Comparison of ENCODE assay signal across 7 mouse cellular contexts in genomic region chr17:27707954-27708661, GRCm38 (mm10). TPM values are rescaled to one million over a fixed set of nuclear protein-coding genes. Genes with fewer than 3 reads are reported as not detected.
DNase-seq lines count a peak whose midpoint lies in the region; ATAC-seq and TF ChIP-seq lines count a peak whose summit lies in the region.

No protein-coding gene starts in this region.

- peak overlapping the region; percentile 28 for H3K4me3 ChIP-seq in forebrain, embryonic 15.5 days
- H3K4me3 ChIP-seq in hindbrain, embryonic 12.5 days = peak overlapping the region; percentile 27
- H3K4me3 ChIP-seq in limb, embryonic 15.5 days = peak overlapping the region; percentile 33
- H3K4me3 ChIP-seq in midbrain, postnatal 0 days (ENCODE audit: low read depth, low read length) = no peak overlapping the region

- H3K4me1 ChIP-seq in forebrain, embryonic 15.5 days = peaks cover 11% of the 10 kb centered on the region
- H3K4me1 ChIP-seq in hindbrain, embryonic 12.5 days = peaks cover 8% of the 10 kb centered on the region; the same call in 1 of the 2 replicates
- peaks cover 28% of the 10 kb centered on the region for H3K4me1 ChIP-seq in limb, embryonic 15.5 days
- H3K4me1 ChIP-seq in midbrain, postnatal 0 days (ENCODE audit: insufficient read depth, low read length) = no peaks in the 10 kb centered on the region

- DNase-seq in MN1 (ENCODE audit: low spot score) = peak; percentile 35
- peak; percentile 95 for DNase-seq in adrenal gland, postnatal 14 days
- DNase-seq in midbrain, postnatal 0 days (ENCODE audit: low spot score) = peak; percentile 86
- DNase-seq in thymus, postnatal 10 days (ENCODE audit: low spot score in 2 of 2) = peak; percentile 40 to 60

- no peaks in the 10 kb centered on the region for H3K9me3 ChIP-seq in forebrain, embryonic 15.5 days
- H3K9me3 ChIP-seq in hindbrain, embryonic 12.5 days (replicated peaks) = no peaks in the 10 kb centered on the region
- no peaks in the 10 kb centered on the region for H3K9me3 ChIP-seq in limb, embryonic 15.5 days
- no peaks in the 10 kb centered on the region for H3K9me3 ChIP-seq in midbrain, postnatal 0 days (ENCODE audit: low read length)

- H3K4me2 ChIP-seq in forebrain, embryonic 15.5 days (replicated peaks) = peak overlapping the region; percentile 42
- H3K4me2 ChIP-seq in hindbrain, embryonic 12.5 days (replicated peaks) = peak overlapping the region; percentile 53
- H3K4me2 ChIP-seq in limb, embryonic 15.5 days = peak overlapping the region; percentile 56
- peak overlapping the region; percentile 15 for H3K4me2 ChIP-seq in midbrain, postnatal 0 days (ENCODE audit: low read depth, low read length, poor library complexity, severe bottlenecking)

- H3K27ac ChIP-seq in forebrain, embryonic 15.5 days (replicated peaks) = no peak overlapping the region
- H3K27ac ChIP-seq in hindbrain, embryonic 12.5 days = no peak overlapping the region
- H3K27ac ChIP-seq in limb, embryonic 15.5 days = peak overlapping the region; percentile 72; the same call in 1 of the 2 replicates
- H3K27ac ChIP-seq in midbrain, postnatal 0 days (ENCODE audit: low read depth, low read length) = no peak overlapping the region

- WGBS in forebrain, embryonic 15.5 days = 4% methylated on average over 25 of the region's 25 CpGs
- 10% methylated on average over 25 of the region's 25 CpGs for WGBS in hindbrain, embryonic 12.5 days
- 5% methylated on average over 24 of the region's 25 CpGs for WGBS in limb, embryonic 15.5 days
- WGBS in midbrain, postnatal 0 days = 8% methylated on average over 25 of the region's 25 CpGs

- 0 out of 2 replicates have a peak, but pooled peaks cover 5% of the 10 kb centered on the region for H3K27me3 ChIP-seq in forebrain, embryonic 15.5 days
- H3K27me3 ChIP-seq in hindbrain, embryonic 12.5 days = peaks cover 30% of the 10 kb centered on the region
- H3K27me3 ChIP-seq in limb, embryonic 15.5 days = peaks cover 10% of the 10 kb centered on the region; the same call in 1 of the 2 replicates
- H3K27me3 ChIP-seq in midbrain, postnatal 0 days (ENCODE audit: insufficient read depth, low read length) = no peaks in the 10 kb centered on the region

- H3K9ac ChIP-seq in forebrain, embryonic 15.5 days (replicated peaks) = peak overlapping the region; percentile 10; the same call in 1 of the 2 replicates
- 0 out of 2 replicates have a peak overlapping the region, but pooled peaks have one; percentile 4 for H3K9ac ChIP-seq in hindbrain, embryonic 12.5 days
- H3K9ac ChIP-seq in limb, embryonic 15.5 days = peak overlapping the region; percentile 31; the same call in 1 of the 2 replicates
- H3K9ac ChIP-seq in midbrain, postnatal 0 days (replicated peaks; ENCODE audit: low read length, poor library complexity, severe bottlenecking) = no peak overlapping the region

- peak; percentile 83 for ATAC-seq in forebrain, embryonic 15.5 days (replicated peaks)
- peak; percentile 91 for ATAC-seq in hindbrain, embryonic 12.5 days (ENCODE audit: low FRiP score)
- ATAC-seq in limb, embryonic 15.5 days (ENCODE audit: insufficient number of reproducible peaks, low FRiP score, low TSS enrichment, low read depth) = peak; percentile 88
- ATAC-seq in midbrain, postnatal 0 days (ENCODE audit: low FRiP score) = peak; percentile 62

- no peaks in the 10 kb centered on the region for H3K36me3 ChIP-seq in forebrain, embryonic 15.5 days
- no peaks in the 10 kb centered on the region for H3K36me3 ChIP-seq in hindbrain, embryonic 12.5 days
- H3K36me3 ChIP-seq in limb, embryonic 15.5 days = no peaks in the 10 kb centered on the region
- peaks cover 10% of the 10 kb centered on the region for H3K36me3 ChIP-seq in midbrain, postnatal 0 days (ENCODE audit: insufficient read depth, low read length)

- 0 out of 2 replicates have a peak, but pooled peaks have one; percentile 15 for TF ChIP-seq CTCF in midbrain, postnatal 0 days (IDR thresholded peaks at IDR 0.05)

RNA-seq across cellular contexts. Expression of gene Spdef, which starts 20.6 kb away (rescaled TPM):
- not detected in 2 replicates for total RNA-seq in adrenal gland, postnatal 14 days (2021)
- polyA plus RNA-seq in forebrain, embryonic 15.5 days (2015; fragmentation: Nextera tagmentation; extraction: Ambion mirVana) = 0.49 and 0.51 TPM in 2 replicates
- 0.35 and 0.48 TPM in 2 replicates for polyA plus RNA-seq in hindbrain, embryonic 12.5 days (2016; fragmentation: Nextera tagmentation; extraction: Ambion mirVana)
- 0.12 TPM in 1 of 2 replicates, not detected in the other for polyA plus RNA-seq in limb, embryonic 15.5 days (2015; fragmentation: Nextera tagmentation; extraction: Ambion mirVana)
- 3.7 and 4.0 TPM in 2 replicates for total RNA-seq in midbrain, postnatal 0 days (2014; rRNA removed)
- polyA plus RNA-seq in midbrain, postnatal 0 days (2015; fragmentation: Nextera tagmentation; extraction: Ambion mirVana) = 3.9 and 4.7 TPM in 2 replicates

RNA-seq across cellular contexts. Expression of gene Pacsin1, which starts 52.8 kb away (rescaled TPM):
- total RNA-seq in adrenal gland, postnatal 14 days (2021) = 4.5 and 6.0 TPM in 2 replicates
- 31.9 and 32.1 TPM in 2 replicates for polyA plus RNA-seq in forebrain, embryonic 15.5 days (2015; fragmentation: Nextera tagmentation; extraction: Ambion mirVana)
- polyA plus RNA-seq in hindbrain, embryonic 12.5 days (2016; fragmentation: Nextera tagmentation; extraction: Ambion mirVana) = 11.0 and 13.4 TPM in 2 replicates
- 2.5 and 3.4 TPM in 2 replicates for polyA plus RNA-seq in limb, embryonic 15.5 days (2015; fragmentation: Nextera tagmentation; extraction: Ambion mirVana)
- 47.0 and 50.3 TPM in 2 replicates for total RNA-seq in midbrain, postnatal 0 days (2014; rRNA removed)
- 85.2 and 87.6 TPM in 2 replicates for polyA plus RNA-seq in midbrain, postnatal 0 days (2015; fragmentation: Nextera tagmentation; extraction: Ambion mirVana)

Comparison
In these comparisons a context has a peak if more than half of its experiments do, and no peak if none do; other contexts are left out.
1. DNase-seq: peak in every context shown above with its lines; median percentile 95 in adrenal gland, postnatal 14 days; 86 in midbrain, postnatal 0 days; 50 in thymus, postnatal 10 days; 35 in MN1.